Mouse (Mus musculus) spleen, embryonic (tissue): ENCODE data around the gene Ipo7.
"Not testable (repeated sequence)": the region's sequence is repeated elsewhere in the genome, so short reads cannot be mapped to it uniquely, and the experiment has no call there.

Source experiments
- CTCF ChIA-PET: fragments of 350-600 bp; sonication (Branson Sonifier 250); formaldehyde crosslinking; loops from one replicate; lab custom pipeline; 2022; lab: Charles Lee

The Ipo7 gene

GRCm38 (mm10) chr7:110018117-110018630 lies at the start of gene Ipo7:
TSS of gene Ipo7 (plus strand) at chr7:110018274.
- CTCF ChIA-PET: no interaction called here

GRCm38 (mm10) chr7:109968924-109969450 lies 49.1 kb upstream of the Ipo7 start:
- CTCF ChIA-PET: interaction anchor here (0.6 kb wide), 2 partner anchors 28 to 101 kb away, joined by 4 to 6 read pairs; no protein-coding TSS in a partner anchor

GRCm38 (mm10) chr7:109969542-109969941 lies 48.5 kb upstream of the Ipo7 start:
- CTCF ChIA-PET: interaction anchor here (0.6 kb wide), 2 partner anchors 29 to 101 kb away, joined by 4 to 6 read pairs; no protein-coding TSS in a partner anchor

GRCm38 (mm10) chr7:109975966-109976715 lies 41.9 kb upstream of the Ipo7 start:
- CTCF ChIA-PET: no interaction called here

- CTCF ChIA-PET: interaction anchor here (0.6 to 0.7 kb wide), 2 partner anchors 13 to 937 kb away, joined by 3 read pairs; no protein-coding TSS in a partner anchor
Observed at GRCm38 (mm10) chr7:109977131-109977530, 40.9 kb upstream of the Ipo7 start.

- CTCF ChIA-PET: not testable (repeated sequence)
Observed at GRCm38 (mm10) chr7:109984608-109985007, 33.5 kb upstream of the Ipo7 start.

GRCm38 (mm10) chr7:109985661-109986132 lies 32.4 kb upstream of the Ipo7 start:
- CTCF ChIA-PET: no interaction called here

GRCm38 (mm10) chr7:109986133-109986669 lies 31.9 kb upstream of the Ipo7 start:
- CTCF ChIA-PET: no interaction called here

GRCm38 (mm10) chr7:109986775-109987174 lies 31.3 kb upstream of the Ipo7 start, which contains the start of gene Tmem41b:
TSS of gene Tmem41b (minus strand) at chr7:109986929.
- CTCF ChIA-PET: interaction anchor here (0.7 kb wide), 1 partner anchor 166 kb away, joined by 3 read pairs; no protein-coding TSS in a partner anchor

GRCm38 (mm10) chr7:109991286-109991685 lies 26.8 kb upstream of the Ipo7 start:
- CTCF ChIA-PET: no interaction called here

- CTCF ChIA-PET: interaction anchor here (0.5 to 0.6 kb wide), 2 partner anchors 66 to 67 kb away, joined by 5 to 22 read pairs; no protein-coding TSS in a partner anchor
Observed at GRCm38 (mm10) chr7:109993157-109993959, 24.7 kb upstream of the Ipo7 start.

GRCm38 (mm10) chr7:109998388-109998787 lies 19.7 kb upstream of the Ipo7 start:
- CTCF ChIA-PET: interaction anchor here (0.9 kb wide), 1 partner anchor 56 kb away, joined by 8 read pairs; no protein-coding TSS in a partner anchor

GRCm38 (mm10) chr7:110002092-110002491 lies 16.0 kb upstream of the Ipo7 start:
- CTCF ChIA-PET: no interaction called here

- CTCF ChIA-PET: no interaction called here
Observed at GRCm38 (mm10) chr7:110002968-110003367, 15.1 kb upstream of the Ipo7 start.

GRCm38 (mm10) chr7:110005976-110006375 lies 12.1 kb upstream of the Ipo7 start:
- CTCF ChIA-PET: no interaction called here

- CTCF ChIA-PET: no interaction called here
Observed at GRCm38 (mm10) chr7:110006471-110007195, 11.4 kb upstream of the Ipo7 start.

GRCm38 (mm10) chr7:110008513-110008912 lies 9.6 kb upstream of the Ipo7 start:
- CTCF ChIA-PET: no interaction called here

GRCm38 (mm10) chr7:110009084-110009483 lies 9.0 kb upstream of the Ipo7 start:
- CTCF ChIA-PET: no interaction called here

GRCm38 (mm10) chr7:110011417-110011816 lies 6.7 kb upstream of the Ipo7 start:
- CTCF ChIA-PET: no interaction called here

GRCm38 (mm10) chr7:110014272-110014671 lies 3.8 kb upstream of the Ipo7 start:
- CTCF ChIA-PET: interaction anchor here (0.7 kb wide), 1 partner anchor 26 kb away, joined by 3 read pairs; no protein-coding TSS in a partner anchor
